Mouse (Mus musculus) myocyte (in vitro differentiated cells): ENCODE results near the gene A630023A22Rik. TPM values are rescaled to one million over a fixed set of nuclear protein-coding genes. Genes with fewer than 3 reads are reported as not detected.

Experiments used
- H3K27me3 ChIP-seq: one replicate; pipeline ENCODE4 v1.6.1; 2011; ENCODE audit not compliant: control insufficient read depth, insufficient read depth, insufficient read length
- H3K36me3 ChIP-seq: one replicate; pipeline ENCODE4 v1.6.1; 2011; ENCODE audit not compliant: control insufficient read depth, insufficient read depth
- H3K4me2 ChIP-seq: one replicate; pipeline ENCODE4 v1.6.1; 2011; ENCODE audit warnings: low read depth, control low read depth
- H3K4me3 ChIP-seq: one replicate; pipeline ENCODE4 v1.5.1; 2011; ENCODE audit warnings: mild to moderate bottlenecking, control low read depth, moderate library complexity
- H3K79me2 ChIP-seq: one replicate; pipeline ENCODE4 v1.6.1; 2011; ENCODE audit not compliant: control insufficient read depth, insufficient read depth
- H3ac ChIP-seq: one replicate; pipeline ENCODE4 v1.6.1; 2011; ENCODE audit not compliant: control insufficient read depth, insufficient read length
- CEBPB ChIP-seq: IDR thresholded peaks from 2 replicates; pipeline ENCODE4 v1.6.1; 2011; ENCODE audit warnings: mild to moderate bottlenecking, moderate library complexity; ENCODE audit not compliant: poor library complexity, insufficient read depth, severe bottlenecking
- E2F4 ChIP-seq: IDR thresholded peaks from one replicate; pipeline ENCODE4 v1.6.1; 2011; ENCODE audit warnings: mild to moderate bottlenecking, control low read depth, moderate library complexity; ENCODE audit not compliant: insufficient read depth
- MAX ChIP-seq: IDR thresholded peaks from one replicate; pipeline ENCODE4 v1.6.1; 2011; ENCODE audit warnings: low read depth, mild to moderate bottlenecking, control low read depth
- MYOD1 ChIP-seq, 3 experiments: IDR thresholded peaks; one replicate each; pipeline ENCODE4 v1.6.1; 2011; ENCODE audit warnings: control low read depth in 2 of 3, low read depth in 2 of 3, mild to moderate bottlenecking in 2 of 3, moderate library complexity in 1 of 3; ENCODE audit not compliant: insufficient read length in 2 of 3, control insufficient read depth in 1 of 3
- MYOG ChIP-seq, 3 experiments: IDR thresholded peaks; one replicate each; pipeline ENCODE4 v1.6.1; 2011; ENCODE audit warnings: control low read depth in 2 of 3, low read depth in 2 of 3, mild to moderate bottlenecking in 2 of 3; ENCODE audit not compliant: insufficient read length in 2 of 3, control insufficient read depth in 1 of 3, insufficient read depth in 1 of 3
- POLR2A ChIP-seq: IDR thresholded peaks from one replicate; pipeline ENCODE4 v1.6.1; 2011; ENCODE audit warnings: low read depth, mild to moderate bottlenecking, control low read depth, moderate library complexity; ENCODE audit not compliant: insufficient read length
- POLR2AphosphoS2 ChIP-seq: IDR thresholded peaks from one replicate; pipeline ENCODE4 v1.6.1; 2011; ENCODE audit warnings: low read depth, control low read depth; ENCODE audit not compliant: insufficient read length
- REST ChIP-seq: IDR thresholded peaks from one replicate; pipeline ENCODE4 v1.6.1; 2011; ENCODE audit warnings: mild to moderate bottlenecking, control low read depth, moderate library complexity; ENCODE audit not compliant: insufficient read depth, insufficient read length
- SRF ChIP-seq: IDR thresholded peaks from one replicate; pipeline ENCODE4 v1.6.1; 2011; ENCODE audit warnings: low read depth; ENCODE audit not compliant: control insufficient read depth, insufficient read length
- TCF12 ChIP-seq: IDR thresholded peaks from one replicate; pipeline ENCODE4 v1.6.1; 2011; ENCODE audit warnings: mild to moderate bottlenecking, control low read depth; ENCODE audit not compliant: poor library complexity, insufficient read depth, severe bottlenecking
- TCF3 ChIP-seq: IDR thresholded peaks from one replicate; pipeline ENCODE4 v1.6.1; 2011; ENCODE audit warnings: low read depth, control low read depth; ENCODE audit not compliant: insufficient read length
- USF1 ChIP-seq: IDR thresholded peaks from one replicate; pipeline ENCODE4 v1.6.1; 2011; ENCODE audit warnings: low read depth, mild to moderate bottlenecking, control low read depth, moderate library complexity
- polyA plus RNA-seq: library from polyadenylated mRNA; unstranded; fragments of >200 nt; fragmentation: generic; extraction: Trizol; gene quantifications from one replicate; pipeline ENCODE4 v1.2.1, GENCODE M21; 2012; ENCODE audit warnings: missing spikeins

Gene A630023A22Rik
- polyA plus RNA-seq, 1 experiment, result 1.0 TPM

GRCm38 (mm10) chr14:34114311-34114710 is 11.8 kb upstream of the A630023A22Rik start:
- Histone ChIP-seq H3K79me2 (no peaks in the 10 kb centered on the region), H3K27me3 (no peaks in the 10 kb centered on the region), H3ac (no peak overlapping the region), H3K4me2 (no peak overlapping the region), H3K4me3 (no peak overlapping the region), H3K36me3 (no peaks in the 10 kb centered on the region)
- TF ChIP-seq SRF (no peak), CEBPB (no peak), MYOG (IDR thresholded peaks at IDR 0.05; ENCODE audit: control insufficient read depth in 1 of 3, insufficient read depth in 1 of 3, insufficient read length in 2 of 3, low read depth in 2 of 3) (no peak), E2F4 (no peak), TCF3 (no peak), MYOD1 (IDR thresholded peaks at IDR 0.05; ENCODE audit: control insufficient read depth in 1 of 3, insufficient read length in 2 of 3, low read depth in 2 of 3) (no peak), REST (no peak)

GRCm38 (mm10) chr14:34107594-34107993 is 5.0 kb upstream of the A630023A22Rik start:
- no peak for TF ChIP-seq TCF3
- TF ChIP-seq POLR2A, result no peak
- no peak for TF ChIP-seq USF1
- TF ChIP-seq SRF, result no peak

GRCm38 (mm10) chr14:34106389-34107062 is 4.0 kb upstream of the A630023A22Rik start:
- Histone ChIP-seq H3K36me3 (no peaks in the 10 kb centered on the region), H3ac (no peak overlapping the region), H3K4me2 (no peak overlapping the region), H3K79me2 (no peaks in the 10 kb centered on the region), H3K27me3 (no peaks in the 10 kb centered on the region), H3K4me3 (no peak overlapping the region)
- no peak for TF ChIP-seq SRF
- TF ChIP-seq MYOG (IDR thresholded peaks at IDR 0.05; ENCODE audit: control insufficient read depth in 1 of 3, insufficient read depth in 1 of 3, insufficient read length in 2 of 3, low read depth in 2 of 3), result no peak
- no peak for TF ChIP-seq USF1
- TF ChIP-seq REST, result no peak
- TF ChIP-seq MAX, result no peak
- no peak for TF ChIP-seq TCF3
- no peak for TF ChIP-seq TCF12
- TF ChIP-seq CEBPB, result no peak
- TF ChIP-seq E2F4, result no peak
- no peak for TF ChIP-seq MYOD1 (IDR thresholded peaks at IDR 0.05; ENCODE audit: control insufficient read depth in 1 of 3, insufficient read length in 2 of 3, low read depth in 2 of 3)
- no peak for TF ChIP-seq POLR2AphosphoS2
- no peak for TF ChIP-seq POLR2A

More at GRCm38 (mm10) chr14:34107594-34107993, 5.0 kb upstream of the A630023A22Rik start:
- Histone ChIP-seq H3K36me3 (no peaks in the 10 kb centered on the region), H3K79me2 (no peaks in the 10 kb centered on the region), H3K4me3 (no peak overlapping the region), H3ac (no peak overlapping the region), H3K27me3 (no peaks in the 10 kb centered on the region), H3K4me2 (no peak overlapping the region)

GRCm38 (mm10) chr14:34104892-34105291 is 2.3 kb upstream of the A630023A22Rik start:
- no peaks in the 10 kb centered on the region for H3K27me3 ChIP-seq
- no peaks in the 10 kb centered on the region for H3K36me3 ChIP-seq
- no peak overlapping the region for H3K4me3 ChIP-seq
- H3K4me2 ChIP-seq, result no peak overlapping the region
- no peak overlapping the region for H3ac ChIP-seq
- H3K79me2 ChIP-seq, result no peaks in the 10 kb centered on the region
- TF ChIP-seq MYOG (IDR thresholded peaks at IDR 0.05; ENCODE audit: control insufficient read depth in 1 of 3, insufficient read depth in 1 of 3, insufficient read length in 2 of 3, low read depth in 2 of 3) (no peak), MAX (no peak), POLR2AphosphoS2 (no peak), TCF3 (no peak), E2F4 (no peak), TCF12 (no peak), USF1 (no peak), REST (no peak), CEBPB (no peak), SRF (no peak)

- H3K79me2 ChIP-seq, result no peaks in the 10 kb centered on the region
- H3K27me3 ChIP-seq, result no peaks in the 10 kb centered on the region
- H3K4me3 ChIP-seq, result no peak overlapping the region
- TF ChIP-seq SRF (no peak), REST (no peak), POLR2AphosphoS2 (no peak), POLR2A (no peak), E2F4 (no peak), MYOD1 (IDR thresholded peaks at IDR 0.05; ENCODE audit: control insufficient read depth in 1 of 3, insufficient read length in 2 of 3, low read depth in 2 of 3) (no peak), TCF12 (no peak)
- no peaks in the 10 kb centered on the region for H3K36me3 ChIP-seq
- no peak overlapping the region for H3ac ChIP-seq
- no peak overlapping the region for H3K4me2 ChIP-seq
Observed at GRCm38 (mm10) chr14:34103855-34104254, 1.3 kb upstream of the A630023A22Rik start.

- no peaks in the 10 kb centered on the region for H3K27me3 ChIP-seq
- no peak overlapping the region for H3ac ChIP-seq
- H3K4me3 ChIP-seq, result no peak overlapping the region
- no peaks in the 10 kb centered on the region for H3K79me2 ChIP-seq
- TF ChIP-seq E2F4, result no peak
- TF ChIP-seq USF1, result no peak
- no peak for TF ChIP-seq TCF12
- no peak for TF ChIP-seq CEBPB
- TF ChIP-seq MYOD1 (IDR thresholded peaks at IDR 0.05; ENCODE audit: control insufficient read depth in 1 of 3, insufficient read length in 2 of 3, low read depth in 2 of 3), result no peak
- no peak for TF ChIP-seq SRF
- TF ChIP-seq REST, result no peak
- TF ChIP-seq POLR2AphosphoS2, result no peak
- no peak for TF ChIP-seq POLR2A
- no peak for TF ChIP-seq MAX
- no peak for TF ChIP-seq MYOG (IDR thresholded peaks at IDR 0.05; ENCODE audit: control insufficient read depth in 1 of 3, insufficient read depth in 1 of 3, insufficient read length in 2 of 3, low read depth in 2 of 3)
- TF ChIP-seq TCF3, result no peak
- no peak overlapping the region for H3K4me2 ChIP-seq
- H3K36me3 ChIP-seq, result no peaks in the 10 kb centered on the region
Observed at GRCm38 (mm10) chr14:34096161-34096560, 6.4 kb downstream of the A630023A22Rik start.
